Mouse (Mus musculus) heart, adult 2 months (tissue): ENCODE data around the gene Hist2h3c2. TPM values are rescaled to one million over a fixed set of nuclear protein-coding genes. Genes with fewer than 3 reads are reported as not detected.
A peak's percentile ranks its signal among the peaks of the same experiment; 100 is the strongest.
"Not testable (repeated sequence)": the region's sequence is repeated elsewhere in the genome, so short reads cannot be mapped to it uniquely, and the experiment has no call there.

Source experiments
- DNase-seq, 2 experiments: peaks; one replicate each; pipeline ENCODE4 v3.0.0; 2021
- H3K27ac ChIP-seq: fragments of 200-600 bp; 2 replicates; pipeline ENCODE4 v1.8.1; 2022
- H3K27me3 ChIP-seq: fragments of 200-500 bp; 2 replicates; pipeline ENCODE4 v1.6.1; 2012; ENCODE audit warnings: mild to moderate bottlenecking, low read length, inconsistent platforms, mixed read lengths; ENCODE audit not compliant: control insufficient read depth, insufficient read depth
- H3K36me3 ChIP-seq: fragments of 200-500 bp; 2 replicates; pipeline ENCODE4 v1.6.1; 2012; ENCODE audit warnings: low read length, inconsistent platforms; ENCODE audit not compliant: control insufficient read depth, insufficient read depth
- H3K4me1 ChIP-seq: fragments of 200-500 bp; 2 replicates; pipeline ENCODE4 v1.6.1; 2011; ENCODE audit warnings: low read length; ENCODE audit not compliant: control insufficient read depth, insufficient read depth
- H3K4me3 ChIP-seq: fragments of 200-600 bp; 2 replicates; pipeline ENCODE4 v1.8.1; 2022
- H3K79me2 ChIP-seq: fragments of 200-500 bp; replicated peaks from 2 replicates; pipeline ENCODE4 v1.6.1; 2012; ENCODE audit warnings: mild to moderate bottlenecking, inconsistent platforms, low read length, moderate library complexity, mixed read lengths; ENCODE audit not compliant: control insufficient read depth, insufficient read depth
- H3K9ac ChIP-seq: fragments of 200-500 bp; 2 replicates; pipeline ENCODE4 v1.6.1; 2012; ENCODE audit warnings: low read depth, mild to moderate bottlenecking, control low read depth, inconsistent platforms, low read length, mixed read lengths
- CTCF ChIP-seq: fragments of 200-600 bp; IDR thresholded peaks from 2 replicates; pipeline ENCODE4 v1.8.1; 2022; ENCODE audit warnings: antibody characterized with exemption, mild to moderate bottlenecking, moderate library complexity
- EP300 ChIP-seq: fragments of 200-500 bp; IDR thresholded peaks from 2 replicates; pipeline ENCODE4 v1.6.1; 2011; ENCODE audit warnings: low read depth, low read length, control low read depth; ENCODE audit not compliant: insufficient read depth
- POLR2A ChIP-seq: fragments of 200-500 bp; IDR thresholded peaks from 2 replicates; pipeline ENCODE4 v1.6.1; 2011; ENCODE audit warnings: mild to moderate bottlenecking, low read depth, low read length, control low read depth; ENCODE audit not compliant: insufficient read depth
- WGBS: fragments of 180-500 bp; shearing (Covaris S2); methylation state at CpG from one replicate; pipeline ENCODE4 v1.1.7; 2018; 5-methylcytosine and 5-hydroxymethylcytosine counted together
- intact Hi-C: fragments of 180-260 bp; cut with DNase I; formaldehyde crosslinking; loops from one replicate; pipeline ENCODE4 v1.15.1; 2025
- polyA plus RNA-seq: library from polyadenylated mRNA; depleted of rRNA; stranded (reverse); fragments of >200 nt; gene quantifications from 2 replicates; pipeline ENCODE4 v1.2.3, GENCODE M21; 2012
- total RNA-seq, 2 experiments: library from RNA; stranded (reverse); gene quantifications; 2 replicates each; pipeline ENCODE4 v1.2.3; 2021

The Hist2h3c2 gene
- total and polyA plus RNA-seq, 3 experiments: 5.5 to 9.2 (median 6.2) TPM

DNA sequence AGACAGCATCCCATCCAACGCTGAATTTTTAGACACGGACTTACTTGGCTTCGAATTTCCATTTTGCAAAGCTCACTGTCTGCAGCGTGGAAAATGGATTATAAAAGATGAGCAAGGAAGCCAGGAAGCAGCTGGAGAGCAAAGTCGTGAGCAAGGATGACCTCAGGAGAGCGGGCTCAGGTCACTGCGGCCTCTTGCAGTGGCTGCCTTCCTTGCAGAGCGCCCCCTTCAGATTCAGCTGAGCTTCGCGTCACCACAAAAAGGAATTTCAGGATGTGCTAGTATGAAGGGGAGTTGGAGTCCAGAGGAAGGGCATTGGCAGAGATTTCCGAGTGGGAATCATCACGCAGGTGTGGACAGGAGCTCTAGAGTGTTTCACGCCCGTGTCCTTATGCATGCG is 29.7 kb downstream of the Hist2h3c2 start:
- 28% methylated on average over 15 of the region's 15 CpGs for WGBS

DNA sequence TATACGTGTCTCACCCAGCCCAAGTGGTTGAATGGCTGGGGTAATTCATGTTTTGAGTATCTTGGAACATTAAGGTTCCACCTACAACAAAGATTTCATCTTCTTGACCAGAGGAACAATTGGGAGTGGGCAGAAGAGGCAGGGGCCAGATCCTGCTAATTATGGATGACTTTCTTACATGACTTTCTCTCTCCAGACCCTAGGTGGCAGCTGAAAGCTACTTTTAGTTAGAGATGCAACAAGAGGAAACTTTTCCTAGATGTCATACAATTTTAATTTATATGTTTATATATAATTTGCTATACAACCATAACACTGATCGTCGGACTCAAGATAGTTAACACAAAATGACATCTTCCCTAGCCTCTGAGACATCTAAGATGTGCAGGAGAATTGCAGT is 31.1 kb downstream of the Hist2h3c2 start:
- intact Hi-C loops: no loop called here
- no peaks in the 10 kb centered on the region for H3K36me3 ChIP-seq
- no peak for DNase-seq
- TF ChIP-seq EP300 (no peak), CTCF (peak; percentile 46)
- H3K27me3 ChIP-seq: no peaks in the 10 kb centered on the region
- WGBS: 81% methylated on average over 3 of the region's 3 CpGs
- no peaks in the 10 kb centered on the region for H3K4me1 ChIP-seq
- no peak overlapping the region for H3K27ac ChIP-seq
- H3K4me3 ChIP-seq: no peak overlapping the region
- no peak overlapping the region for H3K9ac ChIP-seq
- H3K79me2 ChIP-seq: no peaks in the 10 kb centered on the region

More for the DNA sequence above, 29.7 kb downstream of the Hist2h3c2 start:
- no peaks in the 10 kb centered on the region for H3K4me1 ChIP-seq
- H3K79me2 ChIP-seq: no peaks in the 10 kb centered on the region
- no peaks in the 10 kb centered on the region for H3K27me3 ChIP-seq
- peak; percentile 43 for TF ChIP-seq CTCF
- TF ChIP-seq EP300: no peak
- no peak overlapping the region for H3K4me3 ChIP-seq
- no peaks in the 10 kb centered on the region for H3K36me3 ChIP-seq
- no peak overlapping the region for H3K27ac ChIP-seq
- DNase-seq: no peak
- intact Hi-C loops: no loop called here
- no peak overlapping the region for H3K9ac ChIP-seq

DNA sequence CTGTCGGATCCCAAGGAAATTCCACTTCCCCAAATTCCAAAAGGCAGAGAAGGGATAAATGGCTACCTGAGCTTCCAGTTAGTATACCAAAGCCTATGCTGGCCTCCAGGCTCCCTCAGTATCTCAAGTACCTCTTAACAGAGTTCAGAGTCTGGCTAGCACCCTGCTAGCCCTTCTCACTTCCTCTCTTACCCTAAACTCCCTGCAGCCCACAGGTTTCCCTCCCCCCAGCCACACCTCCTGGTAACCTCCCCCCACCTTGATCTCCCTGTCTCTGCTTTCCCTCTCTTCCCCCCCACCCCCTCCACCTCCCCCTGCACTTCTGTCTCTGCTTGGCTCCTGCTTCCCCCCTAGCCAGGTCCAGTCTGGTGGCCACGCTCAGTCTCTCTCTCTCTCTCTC is 39.2 kb downstream of the Hist2h3c2 start:
- WGBS: 38% methylated on average over 2 of the region's 2 CpGs
- TF ChIP-seq EP300 (no peak), POLR2A (no peak), CTCF (no peak)
- intact Hi-C loops: no loop called here
- no peaks in the 10 kb centered on the region for H3K4me1 ChIP-seq
- no peak for DNase-seq
- no peak overlapping the region for H3K4me3 ChIP-seq
- H3K27me3 ChIP-seq: no peaks in the 10 kb centered on the region
- no peaks in the 10 kb centered on the region for H3K36me3 ChIP-seq
- H3K9ac ChIP-seq: no peak overlapping the region
- no peaks in the 10 kb centered on the region for H3K79me2 ChIP-seq
- H3K27ac ChIP-seq: no peak overlapping the region

DNA sequence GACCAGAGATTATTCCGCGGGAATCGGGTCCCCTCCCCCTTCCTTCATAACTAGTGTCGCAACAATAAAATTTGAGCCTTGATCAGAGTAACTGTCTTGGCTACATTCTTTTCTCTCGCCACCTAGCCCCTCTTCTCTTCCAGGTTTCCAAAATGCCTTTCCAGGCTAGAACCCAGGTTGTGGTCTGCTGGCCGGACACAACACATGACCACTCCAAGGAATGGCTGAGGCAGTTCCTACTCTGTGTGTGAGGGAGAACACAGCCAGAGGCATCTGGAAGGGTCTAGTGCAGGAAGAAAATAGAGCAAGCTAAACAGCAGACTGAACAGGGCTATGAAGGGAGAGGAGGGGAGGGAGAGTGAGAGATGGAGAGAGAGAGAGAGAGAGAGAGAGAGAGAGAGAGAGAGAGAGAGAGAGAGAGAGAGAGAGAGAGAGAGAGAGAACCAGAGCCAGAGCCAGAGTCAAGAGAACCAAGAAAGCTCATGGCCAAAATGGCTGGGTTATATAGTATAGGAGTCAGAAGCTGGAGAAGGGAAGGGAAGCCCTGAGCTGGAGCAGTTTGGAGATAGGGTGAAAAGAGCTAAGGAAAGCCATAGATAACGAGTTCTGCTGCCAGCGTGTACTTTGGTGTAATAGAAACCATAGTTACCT is 40.2 kb downstream of the Hist2h3c2 start:
- H3K4me3 ChIP-seq, H3K36me3 ChIP-seq, H3K79me2 ChIP-seq, H3K9ac ChIP-seq, intact Hi-C loops, H3K27ac ChIP-seq, H3K4me1 ChIP-seq, H3K27me3 ChIP-seq, DNase-seq: not testable (repeated sequence)
- WGBS: 26% methylated on average over 8 of the region's 8 CpGs

- Histone ChIP-seq H3K27ac (no peak overlapping the region), H3K79me2 (no peaks in the 10 kb centered on the region), H3K4me3 (peak overlapping the region; percentile 70; the same call in 1 of the 2 replicates), H3K9ac (no peak overlapping the region), H3K4me1 (no peaks in the 10 kb centered on the region), H3K36me3 (no peaks in the 10 kb centered on the region), H3K27me3 (no peaks in the 10 kb centered on the region)
- WGBS: 9% methylated on average over 6 of the region's 6 CpGs
- DNase-seq: no peak
- TF ChIP-seq EP300 (no peak), CTCF (no peak), POLR2A (no peak)
- intact Hi-C loops: no loop called here
Observed at GRCm38 (mm10) chr3:96198181-96198580, 40.7 kb downstream of the Hist2h3c2 start.

DNA sequence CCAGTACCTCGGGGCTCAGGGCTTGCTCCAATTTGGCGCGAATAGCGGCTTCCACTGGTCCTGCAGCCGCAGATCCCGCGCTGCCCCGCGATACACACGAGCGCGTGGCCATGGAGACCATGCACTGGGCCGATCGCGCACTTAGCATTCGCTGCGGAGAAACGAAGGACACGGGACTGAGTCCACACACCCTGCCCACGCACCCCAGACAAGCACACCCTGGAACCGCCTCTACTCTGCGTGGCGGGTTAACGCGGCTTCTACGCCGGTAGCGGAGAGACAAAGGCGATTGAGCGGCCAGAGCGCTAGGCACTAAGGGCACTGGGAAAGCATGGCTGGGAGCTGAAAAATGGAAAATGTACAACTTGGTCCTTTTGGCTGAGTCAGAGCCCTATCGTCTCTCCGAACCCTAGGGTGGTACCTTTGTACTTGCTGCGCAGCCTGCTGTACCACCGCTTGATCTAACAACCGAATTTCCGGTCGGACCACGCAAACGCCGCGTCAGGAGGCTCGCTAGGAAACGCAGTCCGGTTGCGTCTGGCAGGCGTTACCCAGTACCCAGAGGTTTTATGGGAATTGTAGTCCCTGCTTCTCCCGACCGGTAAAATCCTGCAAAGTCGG is 41.7 kb downstream of the Hist2h3c2 start:
- Histone ChIP-seq H3K4me3 (peak overlapping the region; percentile 70), H3K27ac (peak overlapping the region; percentile 91), H3K9ac (peak overlapping the region; percentile 80), H3K27me3 (no peaks in the 10 kb centered on the region), H3K36me3 (no peaks in the 10 kb centered on the region), H3K79me2 (no peaks in the 10 kb centered on the region), H3K4me1 (no peaks in the 10 kb centered on the region)
- peak; percentile 98 for TF ChIP-seq POLR2A
- TF ChIP-seq EP300: no peak; the same call in 1 of the 2 replicates
- TF ChIP-seq CTCF: peak; percentile 36
- WGBS: under 1% methylated on average over 50 of the region's 50 CpGs
- peak; percentile 86 to 92 for DNase-seq
- intact Hi-C loops: no loop called here
